Mouse (Mus musculus): ENCODE measurements around the gene Rftn2. TPM values are rescaled to one million over a fixed set of nuclear protein-coding genes. Genes with fewer than 3 reads are reported as not detected.

The Rftn2 gene
- total and polyA plus RNA-seq, 2 experiments from 2014 or later, result 6.1 to 7.2 TPM

DNA sequence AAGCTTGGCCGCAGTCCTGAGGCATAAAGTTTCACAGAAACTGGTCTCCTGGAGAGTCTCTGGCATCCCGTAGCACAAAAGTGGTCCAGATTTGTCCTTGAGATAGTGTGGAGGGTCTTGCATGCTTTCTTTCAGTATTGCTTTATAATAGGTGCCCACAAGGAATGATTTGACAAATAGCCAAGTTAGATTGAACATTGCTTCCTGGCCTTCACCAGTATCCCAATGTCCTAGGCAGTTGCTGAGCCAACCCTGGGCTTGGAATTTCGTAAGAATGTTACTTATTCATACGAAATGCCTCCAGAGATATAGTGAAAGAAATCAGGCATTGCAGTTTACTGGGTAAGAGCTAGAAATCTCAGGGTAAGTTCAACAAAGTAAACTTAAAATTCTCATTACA lies 58.0 kb downstream of the Rftn2 start:
- H3K9me3 ChIP-seq (replicated peaks; ENCODE audit: control insufficient read depth, low read length), result 0 out of 2 replicates have a peak, but pooled peaks cover 4% of the 10 kb centered on the region
- DNase-seq (ENCODE audit: low spot score), result no peak
- WGBS, result 84% methylated on average over 4 of the region's 4 CpGs

DNA sequence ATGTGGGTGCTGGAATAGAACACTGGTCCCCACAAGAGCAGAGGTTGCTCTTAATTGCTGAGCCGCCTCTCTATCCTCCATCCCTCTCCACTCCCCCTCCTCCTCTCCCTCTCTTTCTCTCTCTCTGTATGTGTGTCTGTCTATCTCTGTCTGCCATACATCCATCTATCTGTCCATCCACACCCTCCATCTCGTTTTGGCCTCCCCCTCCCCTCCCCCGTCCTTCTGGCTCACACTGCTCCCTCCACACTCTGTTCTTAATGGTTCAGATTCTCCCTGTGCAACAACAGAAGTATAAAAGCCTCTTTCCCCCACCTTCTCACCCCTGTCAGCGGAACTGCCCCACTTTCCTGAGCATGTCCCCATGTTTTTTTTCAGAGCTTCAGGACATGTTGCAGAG lies 59.0 kb downstream of the Rftn2 start:
- DNase-seq (ENCODE audit: low spot score) (no peak), ATAC-seq (ENCODE audit: insufficient read depth, low read depth) (no peak)
- no peak overlapping the region for H3K4me2 ChIP-seq (ENCODE audit: low read depth, low read length)
- no peak overlapping the region for H3K4me3 ChIP-seq (ENCODE audit: low read depth, low read length)
- H3K4me1 ChIP-seq (ENCODE audit: control insufficient read depth, insufficient read depth), result no peaks in the 10 kb centered on the region
- H3K36me3 ChIP-seq (replicated peaks; ENCODE audit: control insufficient read depth, insufficient read depth, low read length), result no peaks in the 10 kb centered on the region
- no peak overlapping the region for H3K27ac ChIP-seq (ENCODE audit: low read depth)
- WGBS, result 72% methylated on average over 4 of the region's 4 CpGs
- TF ChIP-seq EP300 (IDR thresholded peaks at IDR 0.05; ENCODE audit: low read depth) (no peak), CTCF (IDR thresholded peaks at IDR 0.05; ENCODE audit: low read depth) (no peak)
- no peaks in the 10 kb centered on the region for H3K9me3 ChIP-seq (replicated peaks; ENCODE audit: control insufficient read depth, low read length)
- H3K27me3 ChIP-seq (ENCODE audit: control insufficient read depth, insufficient read depth, low read length), result no peaks in the 10 kb centered on the region
- H3K9ac ChIP-seq (replicated peaks; ENCODE audit: low read depth, low read length), result no peak overlapping the region

More for the DNA sequence above, 58.0 kb downstream of the Rftn2 start:
- no peak for TF ChIP-seq EP300 (IDR thresholded peaks at IDR 0.05; ENCODE audit: low read depth)
- no peak for TF ChIP-seq CTCF (IDR thresholded peaks at IDR 0.05; ENCODE audit: low read depth)
- no peaks in the 10 kb centered on the region for H3K4me1 ChIP-seq (ENCODE audit: control insufficient read depth, insufficient read depth)
- ATAC-seq (ENCODE audit: insufficient read depth, low read depth), result no peak
- H3K27ac ChIP-seq (ENCODE audit: low read depth), result no peak overlapping the region
- H3K4me2 ChIP-seq (ENCODE audit: low read depth, low read length), result no peak overlapping the region
- no peak overlapping the region for H3K4me3 ChIP-seq (ENCODE audit: low read depth, low read length)
- no peak overlapping the region for H3K9ac ChIP-seq (replicated peaks; ENCODE audit: low read depth, low read length)
- H3K27me3 ChIP-seq (ENCODE audit: control insufficient read depth, insufficient read depth, low read length), result no peaks in the 10 kb centered on the region
- H3K36me3 ChIP-seq (replicated peaks; ENCODE audit: control insufficient read depth, insufficient read depth, low read length), result no peaks in the 10 kb centered on the region

DNA sequence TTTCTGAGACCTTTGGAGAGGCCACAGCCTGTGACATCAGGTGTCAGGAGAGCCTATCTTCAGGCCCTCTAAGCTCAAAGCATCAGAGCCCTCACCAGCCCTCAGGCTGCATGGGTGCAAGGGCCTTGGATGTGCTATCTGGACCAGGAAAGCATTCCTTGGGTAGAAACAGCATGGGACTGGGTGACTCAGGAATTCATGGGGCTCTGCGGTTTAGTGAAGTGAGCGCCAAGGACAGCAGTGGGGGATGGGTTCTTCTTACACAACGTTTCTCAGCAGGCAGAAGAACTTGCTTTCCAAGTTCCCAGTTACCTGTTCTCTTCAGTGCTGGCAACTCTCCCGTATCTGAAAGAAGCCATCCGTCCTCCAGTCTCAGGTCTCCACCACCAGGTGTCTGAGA lies 62.6 kb downstream of the Rftn2 start:
- WGBS, result 42% methylated on average over 5 of the region's 5 CpGs
- Histone ChIP-seq H3K9me3 (replicated peaks; ENCODE audit: control insufficient read depth, low read length) (no peaks in the 10 kb centered on the region), H3K27ac (ENCODE audit: low read depth) (no peak overlapping the region), H3K4me2 (ENCODE audit: low read depth, low read length) (no peak overlapping the region), H3K27me3 (ENCODE audit: control insufficient read depth, insufficient read depth, low read length) (no peaks in the 10 kb centered on the region), H3K4me1 (ENCODE audit: control insufficient read depth, insufficient read depth) (peaks cover 5% of the 10 kb centered on the region; the same call in 1 of the 2 replicates), H3K9ac (replicated peaks; ENCODE audit: low read depth, low read length) (no peak overlapping the region), H3K36me3 (replicated peaks; ENCODE audit: control insufficient read depth, insufficient read depth, low read length) (peaks cover 2% of the 10 kb centered on the region; the same call in 1 of the 2 replicates), H3K4me3 (ENCODE audit: low read depth, low read length) (no peak overlapping the region)
- no peak for TF ChIP-seq EP300 (IDR thresholded peaks at IDR 0.05; ENCODE audit: low read depth)
- no peak for TF ChIP-seq CTCF (IDR thresholded peaks at IDR 0.05; ENCODE audit: low read depth)
- ATAC-seq (ENCODE audit: insufficient read depth, low read depth) (no peak), DNase-seq (ENCODE audit: low spot score) (no peak)

DNA sequence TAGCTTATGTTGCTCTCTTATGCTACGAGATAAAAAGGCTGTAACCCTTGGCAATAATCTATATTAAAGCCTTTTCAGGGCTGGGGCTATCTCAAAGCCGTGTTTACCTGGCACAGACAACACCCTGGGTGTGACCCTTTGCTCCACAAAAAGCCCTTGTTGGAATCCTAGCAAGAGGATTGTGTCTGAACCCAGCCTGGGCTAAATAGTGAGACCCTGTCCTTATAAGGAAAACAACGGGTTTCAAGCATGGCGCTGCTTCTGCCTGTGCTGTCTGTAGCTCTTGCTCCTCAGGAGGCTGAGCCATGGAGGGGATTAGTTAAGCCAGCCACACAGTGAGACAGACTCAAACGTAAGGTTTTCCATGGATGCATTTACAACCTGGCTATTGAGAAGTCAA lies 63.8 kb downstream of the Rftn2 start:
- WGBS, result 74% methylated on average over 5 of the region's 5 CpGs
- TF ChIP-seq EP300 (IDR thresholded peaks at IDR 0.05; ENCODE audit: low read depth) (no peak), CTCF (IDR thresholded peaks at IDR 0.05; ENCODE audit: low read depth) (no peak)
- DNase-seq (ENCODE audit: low spot score) (no peak), ATAC-seq (ENCODE audit: insufficient read depth, low read depth) (no peak)
- H3K36me3 ChIP-seq (replicated peaks; ENCODE audit: control insufficient read depth, insufficient read depth, low read length), result peaks cover 10% of the 10 kb centered on the region
- H3K4me2 ChIP-seq (ENCODE audit: low read depth, low read length), result no peak overlapping the region
- no peak overlapping the region for H3K9ac ChIP-seq (replicated peaks; ENCODE audit: low read depth, low read length)
- H3K27ac ChIP-seq (ENCODE audit: low read depth), result no peak overlapping the region
- no peak overlapping the region for H3K4me3 ChIP-seq (ENCODE audit: low read depth, low read length)
- H3K4me1 ChIP-seq (ENCODE audit: control insufficient read depth, insufficient read depth), result peaks cover 5% of the 10 kb centered on the region; the same call in 1 of the 2 replicates
- no peaks in the 10 kb centered on the region for H3K27me3 ChIP-seq (ENCODE audit: control insufficient read depth, insufficient read depth, low read length)
- no peaks in the 10 kb centered on the region for H3K9me3 ChIP-seq (replicated peaks; ENCODE audit: control insufficient read depth, low read length)

DNA sequence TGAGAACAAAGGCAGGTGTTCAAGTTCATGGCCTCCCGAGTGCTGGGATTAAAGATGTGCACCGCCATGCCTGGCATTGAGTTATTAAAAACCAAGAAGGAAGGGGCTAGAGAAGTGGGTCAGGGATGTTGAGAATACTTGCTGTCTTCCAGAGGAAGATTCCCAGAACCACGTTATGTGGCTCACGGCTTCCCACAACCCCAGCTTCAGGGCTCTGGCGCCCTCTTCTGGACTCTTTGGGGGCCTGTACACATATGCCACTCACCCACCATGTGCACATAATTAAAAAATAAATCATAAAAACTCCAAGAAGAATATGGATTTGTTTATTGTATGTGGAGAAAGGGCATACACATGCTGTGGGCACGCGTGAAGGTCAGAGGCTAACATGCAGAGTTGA lies 64.7 kb downstream of the Rftn2 start:
- H3K27me3 ChIP-seq (ENCODE audit: control insufficient read depth, insufficient read depth, low read length), result no peaks in the 10 kb centered on the region
- ATAC-seq (ENCODE audit: insufficient read depth, low read depth) (0 out of 2 replicates have a peak, but pooled peaks have one; percentile 6), DNase-seq (ENCODE audit: low spot score) (no peak)
- no peak overlapping the region for H3K27ac ChIP-seq (ENCODE audit: low read depth)
- 75% methylated on average over 7 of the region's 7 CpGs for WGBS
- H3K4me1 ChIP-seq (ENCODE audit: control insufficient read depth, insufficient read depth), result peaks cover 5% of the 10 kb centered on the region; the same call in 1 of the 2 replicates
- H3K36me3 ChIP-seq (replicated peaks; ENCODE audit: control insufficient read depth, insufficient read depth, low read length), result peaks cover 19% of the 10 kb centered on the region
- H3K9ac ChIP-seq (replicated peaks; ENCODE audit: low read depth, low read length), result no peak overlapping the region
- H3K9me3 ChIP-seq (replicated peaks; ENCODE audit: control insufficient read depth, low read length), result no peaks in the 10 kb centered on the region
- H3K4me3 ChIP-seq (ENCODE audit: low read depth, low read length), result no peak overlapping the region
- TF ChIP-seq CTCF (IDR thresholded peaks at IDR 0.05; ENCODE audit: low read depth), result peak; percentile 36
- TF ChIP-seq EP300 (IDR thresholded peaks at IDR 0.05; ENCODE audit: low read depth), result no peak
- no peak overlapping the region for H3K4me2 ChIP-seq (ENCODE audit: low read depth, low read length)

Measured in heart, postnatal 0 days (tissue).